In genomic region chr2:33846635-33847034, GRCm38 (mm10) we compare ENCODE assay signal across 7 mouse cellular contexts. TPM values are rescaled to one million over a fixed set of nuclear protein-coding genes. Genes with fewer than 3 reads are reported as not detected.
DNase-seq lines count a peak whose midpoint lies in the region; ATAC-seq and TF ChIP-seq lines count a peak whose summit lies in the region.

No protein-coding gene starts in this region.

- H3K9me3 ChIP-seq in neural tube, embryonic 11.5 days (ENCODE audit: control insufficient read depth, low read length) = no peaks in the 10 kb centered on the region
- H3K9me3 ChIP-seq in forebrain, postnatal 0 days (ENCODE audit: low read length) = no peaks in the 10 kb centered on the region
- no peaks in the 10 kb centered on the region for H3K9me3 ChIP-seq in limb, embryonic 15.5 days

- H3K9ac ChIP-seq in neural tube, embryonic 11.5 days (ENCODE audit: low read length) = 0 out of 2 replicates have a peak overlapping the region, but pooled peaks have one; percentile 11
- no peak overlapping the region for H3K9ac ChIP-seq in forebrain, postnatal 0 days
- H3K9ac ChIP-seq in limb, embryonic 15.5 days = no peak overlapping the region; the same call in 1 of the 2 replicates

- H3K4me1 ChIP-seq in neural tube, embryonic 11.5 days (ENCODE audit: control insufficient read depth, insufficient read depth, low read length) = no peaks in the 10 kb centered on the region; the same call in none of the 2 replicates
- H3K4me1 ChIP-seq in forebrain, postnatal 0 days (ENCODE audit: insufficient read depth) = no peaks in the 10 kb centered on the region; the same call in 1 of the 2 replicates
- H3K4me1 ChIP-seq in limb, embryonic 15.5 days = peaks cover 17% of the 10 kb centered on the region

- H3K4me3 ChIP-seq in neural tube, embryonic 11.5 days (ENCODE audit: low read depth, low read length) = no peak overlapping the region
- H3K4me3 ChIP-seq in forebrain, postnatal 0 days (ENCODE audit: low read depth, low read length) = no peak overlapping the region
- H3K4me3 ChIP-seq in limb, embryonic 15.5 days = no peak overlapping the region

- no peak for DNase-seq in neural tube, embryonic 11.5 days (ENCODE audit: low spot score)
- DNase-seq in neural tube, embryonic 10.5 days (ENCODE audit: extremely low spot score, low spot score) = no peak
- DNase-seq in forebrain, postnatal 0 days = no peak
- peak; percentile 56 for DNase-seq in thymus, postnatal 4 days
- no peak for DNase-seq in ovary, postnatal 14 days (ENCODE audit: low spot score)
- DNase-seq in cerebellum, adult 18-20 months = no peak

- no peak for ATAC-seq in neural tube, embryonic 11.5 days (ENCODE audit: insufficient read depth, low FRiP score, low TSS enrichment)
- no peak for ATAC-seq in forebrain, postnatal 0 days
- no peak for ATAC-seq in limb, embryonic 15.5 days (ENCODE audit: insufficient number of reproducible peaks, low FRiP score, low TSS enrichment, low read depth)

- no peak overlapping the region for H3K27ac ChIP-seq in neural tube, embryonic 11.5 days (ENCODE audit: low read depth, low read length)
- H3K27ac ChIP-seq in forebrain, postnatal 0 days (ENCODE audit: low read depth, low read length) = peak overlapping the region; percentile 15; the same call in 1 of the 2 replicates
- H3K27ac ChIP-seq in limb, embryonic 15.5 days = peak overlapping the region; percentile 38

- TF ChIP-seq CTCF in forebrain, postnatal 0 days (IDR thresholded peaks at IDR 0.05; ENCODE audit: low read depth) = no peak

- WGBS in neural tube, embryonic 11.5 days = 52% methylated on average over 4 of the region's 4 CpGs
- WGBS in forebrain, postnatal 0 days = 48% methylated on average over 4 of the region's 4 CpGs
- 13% methylated on average over 4 of the region's 4 CpGs for WGBS in limb, embryonic 15.5 days

- no peaks in the 10 kb centered on the region for H3K36me3 ChIP-seq in neural tube, embryonic 11.5 days (ENCODE audit: control insufficient read depth, insufficient read depth, low read length)
- peaks cover 7% of the 10 kb centered on the region; the same call in 1 of the 2 replicates for H3K36me3 ChIP-seq in forebrain, postnatal 0 days (ENCODE audit: insufficient read depth)
- H3K36me3 ChIP-seq in limb, embryonic 15.5 days = 0 out of 2 replicates have a peak, but pooled peaks cover 6% of the 10 kb centered on the region

- no peak overlapping the region for H3K4me2 ChIP-seq in neural tube, embryonic 11.5 days (ENCODE audit: low read depth)
- H3K4me2 ChIP-seq in forebrain, postnatal 0 days (ENCODE audit: low read depth) = no peak overlapping the region
- no peak overlapping the region for H3K4me2 ChIP-seq in limb, embryonic 15.5 days

- H3K27me3 ChIP-seq in neural tube, embryonic 11.5 days (ENCODE audit: control insufficient read depth, insufficient read depth, low read length) = no peaks in the 10 kb centered on the region
- H3K27me3 ChIP-seq in forebrain, postnatal 0 days (ENCODE audit: insufficient read depth, low read length) = no peaks in the 10 kb centered on the region
- no peaks in the 10 kb centered on the region for H3K27me3 ChIP-seq in limb, embryonic 15.5 days

RNA-seq across cellular contexts. Expression of gene Mvb12b, which starts 41.1 kb away (rescaled TPM):
- polyA plus RNA-seq in neural tube, embryonic 11.5 days (2014; fragmentation: Nextera tagmentation; extraction: Ambion mirVana) = 37.0 and 43.7 TPM in 2 replicates
- total RNA-seq in forebrain, postnatal 0 days (2014; rRNA removed) = 107 and 141 TPM in 2 replicates
- polyA plus RNA-seq in forebrain, postnatal 0 days (2015; fragmentation: Nextera tagmentation; extraction: Ambion mirVana) = 72.0 and 82.8 TPM in 2 replicates
- polyA plus RNA-seq in limb, embryonic 15.5 days (2015; fragmentation: Nextera tagmentation; extraction: Ambion mirVana) = 18.2 and 19.0 TPM in 2 replicates
